Mouse (Mus musculus): ENCODE results near the gene Sptbn4. TPM values are rescaled to one million over a fixed set of nuclear protein-coding genes. Genes with fewer than 3 reads are reported as not detected.
A peak's percentile ranks its signal among the peaks of the same experiment; 100 is the strongest.

Gene Sptbn4
- polyA plus RNA-seq, 1 experiment = 0.25 TPM

DNA sequence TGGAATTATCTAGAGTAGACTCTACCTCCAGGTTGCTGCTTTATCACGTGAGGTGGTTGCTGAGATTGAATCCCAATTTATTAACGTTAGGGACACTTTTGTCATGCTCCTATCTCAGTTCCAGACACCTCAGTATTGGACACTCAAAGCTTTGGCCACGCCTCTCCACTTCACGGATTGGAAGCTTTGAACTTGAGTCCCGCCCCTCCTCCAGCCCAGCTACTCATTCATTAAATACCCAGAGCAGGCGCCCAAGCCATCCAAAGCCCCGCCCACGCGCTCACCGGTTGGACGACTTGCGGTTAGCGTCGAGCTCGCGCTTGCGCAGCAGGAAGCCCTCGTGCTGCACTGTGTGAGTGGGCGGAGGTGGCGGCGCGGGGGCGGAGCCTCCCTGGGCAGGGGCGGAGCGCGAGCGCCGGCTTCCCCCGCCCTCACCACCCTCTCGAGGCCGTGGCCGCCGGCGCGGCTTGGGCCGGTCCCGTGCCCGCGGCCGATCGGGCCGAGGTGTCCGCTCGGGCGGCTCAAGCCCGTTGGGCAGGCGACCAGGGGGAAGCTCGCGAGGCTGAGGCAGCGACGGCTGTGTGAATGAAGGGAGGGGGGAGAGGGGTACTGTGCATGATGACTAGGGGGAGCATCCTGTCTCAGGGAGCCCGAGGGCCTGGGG lies 86.1 kb downstream of the Sptbn4 start:
- H3K27me3 ChIP-seq (ENCODE audit: control insufficient read depth, insufficient read depth, insufficient read length) = no peaks in the 10 kb centered on the region
- peak overlapping the region; percentile 85 for H3ac ChIP-seq (ENCODE audit: control insufficient read depth, insufficient read length, low read depth)

GRCm38 (mm10) chr7:27360749-27361148 lies 86.7 kb downstream of the Sptbn4 start:
- Histone ChIP-seq H3K27me3 (ENCODE audit: control insufficient read depth, insufficient read depth, insufficient read length) (no peaks in the 10 kb centered on the region), H3K79me2 (ENCODE audit: control insufficient read depth, insufficient read depth) (no peaks in the 10 kb centered on the region), H3ac (ENCODE audit: control insufficient read depth, insufficient read length, low read depth) (no peak overlapping the region), H3K4me3 (ENCODE audit: insufficient read depth, poor library complexity, severe bottlenecking) (peak overlapping the region; percentile 6), H3K79me3 (ENCODE audit: low read depth) (no peaks in the 10 kb centered on the region), H3K36me3 (ENCODE audit: control insufficient read depth, insufficient read depth) (no peaks in the 10 kb centered on the region)
- no peak for TF ChIP-seq USF1 (IDR thresholded peaks at IDR 0.05; ENCODE audit: low read depth)
- TF ChIP-seq MYOG (IDR thresholded peaks at IDR 0.05; ENCODE audit: control insufficient read depth, extremely low read depth, insufficient read length) = no peak
- TF ChIP-seq FOSL1 (IDR thresholded peaks at IDR 0.05; ENCODE audit: insufficient read depth, low read length, poor library complexity, severe bottlenecking) = no peak
- TF ChIP-seq MAX (IDR thresholded peaks at IDR 0.05) = no peak

More for the DNA sequence above, 86.1 kb downstream of the Sptbn4 start:
- Histone ChIP-seq H3K4me3 (ENCODE audit: insufficient read depth, poor library complexity, severe bottlenecking) (peak overlapping the region; percentile 26), H3K79me3 (ENCODE audit: low read depth) (no peaks in the 10 kb centered on the region), H3K79me2 (ENCODE audit: control insufficient read depth, insufficient read depth) (no peaks in the 10 kb centered on the region), H3K36me3 (ENCODE audit: control insufficient read depth, insufficient read depth) (no peaks in the 10 kb centered on the region)
- peak; percentile 72 for TF ChIP-seq USF1 (IDR thresholded peaks at IDR 0.05; ENCODE audit: low read depth)
- TF ChIP-seq FOSL1 (IDR thresholded peaks at IDR 0.05; ENCODE audit: insufficient read depth, low read length, poor library complexity, severe bottlenecking) = no peak

GRCm38 (mm10) chr7:27359706-27360358 lies 87.7 kb downstream of the Sptbn4 start:
- peaks cover 2% of the 10 kb centered on the region for H3K79me3 ChIP-seq (ENCODE audit: low read depth)
- no peaks in the 10 kb centered on the region for H3K36me3 ChIP-seq (ENCODE audit: control insufficient read depth, insufficient read depth)
- TF ChIP-seq USF1 (IDR thresholded peaks at IDR 0.05; ENCODE audit: low read depth) = no peak
- TF ChIP-seq FOSL1 (IDR thresholded peaks at IDR 0.05; ENCODE audit: insufficient read depth, low read length, poor library complexity, severe bottlenecking) = no peak
- TF ChIP-seq CEBPB (IDR thresholded peaks at IDR 0.05; ENCODE audit: low read depth) = no peak
- TF ChIP-seq MYOD1 (IDR thresholded peaks at IDR 0.05; ENCODE audit: control insufficient read depth, insufficient read length, low read depth) = no peak
- TF ChIP-seq CTCF (IDR thresholded peaks at IDR 0.05; ENCODE audit: control insufficient read depth, insufficient read depth, insufficient read length) = no peak
- TF ChIP-seq MYOG (IDR thresholded peaks at IDR 0.05; ENCODE audit: control insufficient read depth, extremely low read depth, insufficient read length) = no peak
- TF ChIP-seq MAX (IDR thresholded peaks at IDR 0.05) = no peak
- no peak overlapping the region for H3K4me3 ChIP-seq (ENCODE audit: insufficient read depth, poor library complexity, severe bottlenecking)
- H3K79me2 ChIP-seq (ENCODE audit: control insufficient read depth, insufficient read depth) = peaks cover 6% of the 10 kb centered on the region
- no peaks in the 10 kb centered on the region for H3K27me3 ChIP-seq (ENCODE audit: control insufficient read depth, insufficient read depth, insufficient read length)
- no peak overlapping the region for H3ac ChIP-seq (ENCODE audit: control insufficient read depth, insufficient read length, low read depth)

DNA sequence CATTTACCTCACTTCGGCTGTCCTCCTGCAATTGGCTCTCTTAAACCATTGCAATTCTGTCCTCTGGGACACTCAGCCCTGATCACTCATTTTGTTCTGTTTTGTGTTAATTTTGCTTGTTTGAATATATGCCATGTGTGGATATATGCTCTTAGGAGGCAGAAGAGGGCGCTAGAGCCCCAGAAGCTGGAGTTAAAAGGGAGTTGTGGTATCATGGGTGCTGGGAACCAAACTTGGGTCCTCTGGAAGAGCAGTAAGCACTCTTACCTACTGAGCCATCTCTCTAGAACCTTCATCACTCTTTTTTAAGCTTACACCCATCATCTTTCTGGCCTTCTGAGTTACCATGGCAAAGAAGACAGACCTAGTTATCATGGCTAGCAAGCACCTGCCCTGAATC lies 88.3 kb downstream of the Sptbn4 start:
- Histone ChIP-seq H3K36me3 (ENCODE audit: control insufficient read depth, insufficient read depth) (no peaks in the 10 kb centered on the region), H3K79me3 (ENCODE audit: low read depth) (peaks cover 2% of the 10 kb centered on the region), H3K27me3 (ENCODE audit: control insufficient read depth, insufficient read depth, insufficient read length) (no peaks in the 10 kb centered on the region), H3K4me3 (ENCODE audit: insufficient read depth, poor library complexity, severe bottlenecking) (no peak overlapping the region), H3ac (ENCODE audit: control insufficient read depth, insufficient read length, low read depth) (no peak overlapping the region), H3K79me2 (ENCODE audit: control insufficient read depth, insufficient read depth) (peaks cover 9% of the 10 kb centered on the region)
- no peak for TF ChIP-seq MYOG (IDR thresholded peaks at IDR 0.05; ENCODE audit: control insufficient read depth, extremely low read depth, insufficient read length)
- no peak for TF ChIP-seq USF1 (IDR thresholded peaks at IDR 0.05; ENCODE audit: low read depth)
- no peak for TF ChIP-seq MAX (IDR thresholded peaks at IDR 0.05)
- TF ChIP-seq CEBPB (IDR thresholded peaks at IDR 0.05; ENCODE audit: low read depth) = no peak
- no peak for TF ChIP-seq CTCF (IDR thresholded peaks at IDR 0.05; ENCODE audit: control insufficient read depth, insufficient read depth, insufficient read length)
- no peak for TF ChIP-seq FOSL1 (IDR thresholded peaks at IDR 0.05; ENCODE audit: insufficient read depth, low read length, poor library complexity, severe bottlenecking)
- no peak for TF ChIP-seq MYOD1 (IDR thresholded peaks at IDR 0.05; ENCODE audit: control insufficient read depth, insufficient read length, low read depth)

DNA sequence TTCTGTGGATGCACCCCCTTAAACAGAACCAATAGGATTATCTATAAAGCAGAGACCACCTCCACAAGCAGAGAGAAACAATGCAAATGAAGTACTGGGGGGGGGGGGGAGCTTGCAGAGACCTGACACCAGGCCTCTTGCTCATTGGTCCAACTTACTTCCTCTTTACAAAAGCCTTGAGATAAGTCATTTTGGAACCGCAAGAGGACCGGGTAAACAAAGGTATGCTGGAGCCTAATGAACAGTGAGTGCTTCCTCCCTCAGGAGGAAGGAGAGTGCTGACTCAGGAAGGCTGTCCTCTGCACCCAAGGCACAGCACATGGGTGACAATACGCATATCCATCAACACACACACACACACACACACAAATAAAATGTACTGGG lies 89.9 kb downstream of the Sptbn4 start:
- peaks cover 9% of the 10 kb centered on the region for H3K79me2 ChIP-seq (ENCODE audit: control insufficient read depth, insufficient read depth)
- no peaks in the 10 kb centered on the region for H3K27me3 ChIP-seq (ENCODE audit: control insufficient read depth, insufficient read depth, insufficient read length)
- H3K4me3 ChIP-seq (ENCODE audit: insufficient read depth, poor library complexity, severe bottlenecking) = no peak overlapping the region

More for the DNA sequence above, 89.9 kb downstream of the Sptbn4 start:
- TF ChIP-seq CEBPB (IDR thresholded peaks at IDR 0.05; ENCODE audit: low read depth) = no peak
- TF ChIP-seq USF1 (IDR thresholded peaks at IDR 0.05; ENCODE audit: low read depth) = no peak
- no peak for TF ChIP-seq CTCF (IDR thresholded peaks at IDR 0.05; ENCODE audit: control insufficient read depth, insufficient read depth, insufficient read length)
- no peak for TF ChIP-seq FOSL1 (IDR thresholded peaks at IDR 0.05; ENCODE audit: insufficient read depth, low read length, poor library complexity, severe bottlenecking)
- TF ChIP-seq MYOD1 (IDR thresholded peaks at IDR 0.05; ENCODE audit: control insufficient read depth, insufficient read length, low read depth) = no peak
- no peak for TF ChIP-seq MYOG (IDR thresholded peaks at IDR 0.05; ENCODE audit: control insufficient read depth, extremely low read depth, insufficient read length)
- TF ChIP-seq MAX (IDR thresholded peaks at IDR 0.05) = no peak
- H3K79me3 ChIP-seq (ENCODE audit: low read depth) = peaks cover 2% of the 10 kb centered on the region
- no peak overlapping the region for H3ac ChIP-seq (ENCODE audit: control insufficient read depth, insufficient read length, low read depth)
- H3K36me3 ChIP-seq (ENCODE audit: control insufficient read depth, insufficient read depth) = no peaks in the 10 kb centered on the region

Measured in C2C12 (cell line).